Mouse (Mus musculus) embryonic facial prominence, embryonic 12.5 days (tissue): Measurements from ENCODE around the gene Krcc1. TPM values are rescaled to one million over a fixed set of nuclear protein-coding genes. Genes with fewer than 3 reads are reported as not detected.
"Not testable (repeated sequence)": the region's sequence is repeated elsewhere in the genome, so short reads cannot be mapped to it uniquely, and the experiment has no call there.

ENCODE experiments used
- ATAC-seq: fragments of 200-750 bp; cut with Nextera tagmentation; 2 replicates; pipeline ENCODE4 v1.8.0; 2017; ENCODE audit not compliant: insufficient number of reproducible peaks, insufficient read depth, low FRiP score, low TSS enrichment
- H3K27ac ChIP-seq: fragments of 300-500 bp; sonication (generic); 2 replicates; pipeline ENCODE4 v1.5.1; 2016; ENCODE audit warnings: mild to moderate bottlenecking
- H3K27me3 ChIP-seq: fragments of 300-500 bp; sonication (generic); 2 replicates; pipeline ENCODE4 v1.6.1; 2016; ENCODE audit warnings: mild to moderate bottlenecking, moderate library complexity
- H3K36me3 ChIP-seq: fragments of 300-500 bp; sonication (generic); 2 replicates; pipeline ENCODE4 v1.6.1; 2016; ENCODE audit warnings: mild to moderate bottlenecking
- H3K4me1 ChIP-seq: fragments of 300-500 bp; sonication (generic); 2 replicates; pipeline ENCODE4 v1.6.1; 2016
- H3K4me2 ChIP-seq: fragments of 300-500 bp; sonication (generic); replicated peaks from 2 replicates; pipeline ENCODE4 v1.6.1; 2016; ENCODE audit warnings: mild to moderate bottlenecking, moderate library complexity
- H3K4me3 ChIP-seq: fragments of 300-500 bp; sonication (generic); 2 replicates; pipeline ENCODE4 v1.5.1; 2016; ENCODE audit warnings: mild to moderate bottlenecking
- H3K9ac ChIP-seq: fragments of 300-500 bp; sonication (generic); 2 replicates; pipeline ENCODE4 v1.6.1; 2016; ENCODE audit warnings: mild to moderate bottlenecking, moderate library complexity
- H3K9me3 ChIP-seq: fragments of 300-500 bp; sonication (generic); 2 replicates; pipeline ENCODE4 v1.6.1; 2016; ENCODE audit warnings: mild to moderate bottlenecking, moderate library complexity
- WGBS: fragments of 180-500 bp; shearing (Covaris S2); methylation state at CpG from one replicate; pipeline ENCODE4 v1.1.7; 2016; 5-methylcytosine and 5-hydroxymethylcytosine counted together
- polyA plus RNA-seq: library from polyadenylated mRNA; unstranded; fragments of >200 nt; fragmentation: Nextera tagmentation; extraction: Ambion mirVana; gene quantifications from 2 replicates; pipeline ENCODE4 v1.2.1, GENCODE M21; 2016

Krcc1 gene
- polyA plus RNA-seq, 1 experiment from 2014 or later: 37.3 TPM

DNA sequence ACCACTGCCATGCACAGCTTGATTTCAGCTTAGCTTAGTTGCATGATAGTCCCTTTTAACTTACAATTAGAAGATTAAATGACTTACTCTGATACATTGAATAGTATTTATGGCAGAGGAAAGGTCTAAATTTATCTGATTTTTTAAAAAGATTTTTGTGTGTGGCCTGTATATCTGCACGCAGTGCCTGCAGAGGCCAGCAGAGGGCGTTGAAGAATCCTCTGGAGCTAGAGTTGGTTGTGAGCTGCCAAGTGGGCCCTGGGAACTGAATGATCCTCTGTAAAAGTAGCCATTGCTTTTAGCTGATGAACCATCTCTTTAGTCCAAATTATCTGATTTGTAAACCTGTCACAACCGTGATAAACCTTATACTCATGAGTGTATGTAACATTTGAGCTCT is 27.3 kb downstream of the Krcc1 start:
- 41% methylated on average over 3 of the region's 3 CpGs for WGBS
- H3K9ac ChIP-seq: no peak overlapping the region
- no peak for ATAC-seq

DNA sequence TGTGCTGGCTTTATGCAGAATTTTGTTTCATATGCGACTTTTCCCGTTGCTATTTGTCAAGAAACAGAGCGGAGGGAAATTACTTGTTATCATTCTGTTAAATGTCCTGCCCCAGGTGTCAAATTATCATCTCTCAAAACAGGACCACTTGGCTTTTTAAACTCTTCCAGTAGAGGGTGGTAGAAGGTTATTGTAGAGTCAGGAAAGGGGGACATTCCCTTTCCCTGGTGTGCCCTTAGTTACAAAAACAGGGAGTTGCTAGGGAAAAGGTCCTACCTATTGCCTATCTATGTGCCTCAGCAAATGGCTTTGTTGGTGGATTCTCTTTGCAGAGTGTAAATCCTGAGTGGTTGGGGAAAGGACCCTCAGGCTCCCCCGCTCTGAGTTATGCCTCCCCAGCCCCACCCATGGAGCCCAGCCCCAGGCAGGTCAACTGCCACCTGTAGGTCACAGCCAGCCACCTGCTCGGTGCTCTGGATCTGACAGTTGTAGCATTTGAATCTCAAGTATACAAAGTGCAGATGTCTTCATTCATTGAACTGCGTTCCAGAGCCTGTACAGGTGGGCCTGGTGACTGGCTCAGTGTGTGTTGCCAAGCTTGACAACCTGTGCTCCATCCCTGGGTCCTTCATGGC is 30.7 kb downstream of the Krcc1 start:
- no peak overlapping the region for H3K4me2 ChIP-seq
- WGBS: 54% methylated on average over 6 of the region's 6 CpGs
- no peak overlapping the region for H3K9ac ChIP-seq

More for the DNA sequence above, 27.3 kb downstream of the Krcc1 start:
- H3K27me3 ChIP-seq: no peaks in the 10 kb centered on the region
- H3K27ac ChIP-seq: no peak overlapping the region
- no peak overlapping the region for H3K4me3 ChIP-seq
- H3K36me3 ChIP-seq: no peaks in the 10 kb centered on the region
- no peak overlapping the region for H3K4me2 ChIP-seq
- no peaks in the 10 kb centered on the region for H3K4me1 ChIP-seq
- H3K9me3 ChIP-seq: no peaks in the 10 kb centered on the region

DNA sequence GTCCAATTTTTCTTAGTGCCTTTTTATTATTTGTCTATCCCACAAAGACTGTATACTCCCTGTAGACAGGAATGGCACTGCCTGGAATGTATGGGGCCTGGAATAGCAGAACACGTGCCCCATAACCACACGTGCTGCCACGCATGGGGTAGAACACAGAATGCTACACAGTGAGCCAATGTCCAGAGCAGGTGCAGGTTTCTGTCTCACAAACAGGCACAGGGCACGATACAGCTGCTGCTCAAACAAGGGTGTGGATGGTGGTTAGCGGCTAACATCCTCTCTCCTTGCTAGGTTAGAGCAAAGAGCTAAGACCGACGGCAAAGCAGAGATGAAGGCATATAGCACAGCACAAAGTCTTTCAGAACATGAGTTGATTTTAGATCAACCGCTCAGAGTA is 36.0 kb downstream of the Krcc1 start:
- ATAC-seq: no peak
- H3K4me2 ChIP-seq: no peak overlapping the region
- WGBS: 87% methylated on average over 8 of the region's 8 CpGs

More for the DNA sequence above, 30.7 kb downstream of the Krcc1 start:
- Histone ChIP-seq H3K4me1 (no peaks in the 10 kb centered on the region), H3K27ac (no peak overlapping the region), H3K36me3 (no peaks in the 10 kb centered on the region), H3K9me3 (no peaks in the 10 kb centered on the region), H3K4me3 (no peak overlapping the region), H3K27me3 (no peaks in the 10 kb centered on the region)
- no peak for ATAC-seq

DNA sequence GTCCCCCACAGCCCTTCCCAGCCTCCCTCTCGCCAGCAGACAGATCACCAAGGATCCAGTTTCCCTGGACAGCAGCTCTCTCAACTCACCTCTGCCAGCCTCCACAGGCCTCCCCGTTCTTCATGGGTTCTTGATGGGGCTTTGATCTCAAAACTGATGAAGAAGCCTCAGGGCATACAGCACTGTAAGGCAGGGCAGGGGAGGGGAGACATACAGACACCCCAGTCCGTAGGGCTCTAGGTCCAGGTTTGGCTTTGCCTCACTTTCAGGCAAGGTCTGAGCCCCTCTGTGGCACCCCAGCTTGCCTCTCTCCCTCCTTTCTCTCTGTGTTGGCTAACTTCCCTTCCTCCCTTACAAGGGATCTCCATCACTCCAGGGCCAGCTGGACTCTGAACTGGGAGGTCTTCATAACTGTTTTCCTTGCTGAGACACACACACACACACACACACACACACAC is 50.4 kb downstream of the Krcc1 start, which contains the start of gene Smyd1:
TSS of gene Smyd1 (minus strand) at position 408 of the 458 bp plus-strand sequence.
- 67% methylated on average over 3 of the region's 3 CpGs for WGBS
- H3K27ac ChIP-seq: no peak within 1 kb of the TSS
- ATAC-seq: no peak
- H3K36me3 ChIP-seq: no peaks in the 10 kb centered on the region
- H3K4me3 ChIP-seq: no peak within 1 kb of the TSS
- no peaks in the 10 kb centered on the region for H3K4me1 ChIP-seq
- no peak within 1 kb of the TSS for H3K9ac ChIP-seq
- no peak within 1 kb of the TSS for H3K4me2 ChIP-seq
- H3K27me3 ChIP-seq: no peaks in the 10 kb centered on the region
- H3K9me3 ChIP-seq: no peaks in the 10 kb centered on the region

More for the DNA sequence above, 36.0 kb downstream of the Krcc1 start:
- Histone ChIP-seq H3K27ac (no peak overlapping the region), H3K9me3 (no peaks in the 10 kb centered on the region), H3K9ac (no peak overlapping the region), H3K36me3 (no peaks in the 10 kb centered on the region), H3K27me3 (no peaks in the 10 kb centered on the region), H3K4me1 (no peaks in the 10 kb centered on the region), H3K4me3 (no peak overlapping the region)

DNA sequence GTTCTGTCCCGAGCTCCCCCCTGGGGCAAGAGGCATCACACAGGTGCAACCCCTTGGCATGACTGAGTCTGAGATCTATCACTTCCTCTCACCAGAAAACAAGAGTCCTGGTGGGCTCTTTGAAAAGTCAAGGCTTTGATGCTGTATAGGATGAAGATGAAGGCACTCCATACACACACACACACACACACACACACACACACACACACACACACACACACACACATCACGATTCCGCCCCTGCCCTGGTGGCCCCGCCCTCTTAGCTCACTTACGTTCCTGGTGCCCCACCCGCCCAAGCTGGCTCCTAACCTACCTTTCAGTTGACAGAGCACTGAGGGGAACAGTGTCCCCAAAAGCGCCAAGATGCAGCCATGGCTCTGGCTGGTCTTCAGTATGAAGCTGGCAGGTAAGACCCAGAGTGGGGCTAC is 51.0 kb downstream of the Krcc1 start, which contains the start of gene Cd8b1:
TSS of gene Cd8b1 (plus strand) at position 298 of the 431 bp plus-strand sequence.
- WGBS: 85% methylated on average over 7 of the region's 7 CpGs
- no peak within 1 kb of the TSS for H3K9ac ChIP-seq

DNA sequence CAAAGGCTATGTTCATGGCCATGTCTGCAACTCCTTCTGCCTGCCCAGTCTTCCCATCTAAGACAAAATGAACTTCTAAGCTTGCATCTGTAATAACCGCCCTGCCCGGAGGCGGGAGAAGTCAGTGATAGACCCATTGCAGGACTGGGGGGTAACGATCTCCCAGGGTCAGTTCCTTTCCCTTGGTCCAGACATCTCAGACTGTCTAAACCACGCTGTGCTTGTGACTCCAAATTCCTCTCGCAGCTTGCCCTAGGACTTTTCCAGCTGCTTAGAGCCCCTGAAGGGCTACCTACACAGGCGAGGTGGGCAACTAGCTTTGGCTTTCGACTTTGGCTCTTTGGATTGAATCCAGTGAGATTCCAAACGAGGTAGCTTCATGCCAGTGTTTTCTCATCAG is 53.3 kb downstream of the Krcc1 start:
- no peak for ATAC-seq
- Histone ChIP-seq H3K4me2 (no peak overlapping the region), H3K27ac (no peak overlapping the region), H3K36me3 (no peaks in the 10 kb centered on the region), H3K9ac (no peak overlapping the region), H3K27me3 (no peaks in the 10 kb centered on the region), H3K4me1 (no peaks in the 10 kb centered on the region), H3K9me3 (no peaks in the 10 kb centered on the region), H3K4me3 (no peak overlapping the region)
- 85% methylated on average over 9 of the region's 9 CpGs for WGBS

More for the DNA sequence above, 51.0 kb downstream of the Krcc1 start, which contains the start of gene Cd8b1:
- Histone ChIP-seq H3K9me3 (no peaks in the 10 kb centered on the region), H3K27ac (no peak within 1 kb of the TSS), H3K4me1 (no peaks in the 10 kb centered on the region), H3K4me3 (no peak within 1 kb of the TSS), H3K4me2 (no peak within 1 kb of the TSS), H3K27me3 (no peaks in the 10 kb centered on the region), H3K36me3 (no peaks in the 10 kb centered on the region)
- no peak for ATAC-seq

DNA sequence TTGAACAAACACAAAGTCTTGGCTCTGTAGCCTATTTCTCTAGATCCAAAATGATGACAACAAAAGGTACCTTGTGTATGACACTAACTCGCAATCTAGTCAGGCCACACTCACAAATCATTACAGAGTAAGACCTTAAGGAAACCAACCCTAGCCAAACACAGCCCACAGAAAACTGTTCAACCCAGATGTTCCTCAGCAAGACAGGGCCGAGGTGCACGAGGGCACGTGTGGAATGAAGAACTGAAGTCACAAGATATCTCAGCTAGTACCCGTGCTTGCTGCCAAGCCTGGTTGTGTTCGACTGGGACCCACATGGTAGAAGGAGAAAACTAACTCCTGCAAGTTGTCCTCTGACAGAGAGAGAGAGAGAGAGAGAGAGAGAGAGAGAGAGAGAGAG is 58.4 kb downstream of the Krcc1 start:
- no peaks in the 10 kb centered on the region for H3K36me3 ChIP-seq
- H3K27ac ChIP-seq: no peak overlapping the region
- H3K4me2 ChIP-seq: no peak overlapping the region
- H3K9me3 ChIP-seq: no peaks in the 10 kb centered on the region
- ATAC-seq: no peak
- no peaks in the 10 kb centered on the region for H3K27me3 ChIP-seq
- no peaks in the 10 kb centered on the region for H3K4me1 ChIP-seq
- 87% methylated on average over 6 of the region's 6 CpGs for WGBS
- no peak overlapping the region for H3K4me3 ChIP-seq
- H3K9ac ChIP-seq: no peak overlapping the region

DNA sequence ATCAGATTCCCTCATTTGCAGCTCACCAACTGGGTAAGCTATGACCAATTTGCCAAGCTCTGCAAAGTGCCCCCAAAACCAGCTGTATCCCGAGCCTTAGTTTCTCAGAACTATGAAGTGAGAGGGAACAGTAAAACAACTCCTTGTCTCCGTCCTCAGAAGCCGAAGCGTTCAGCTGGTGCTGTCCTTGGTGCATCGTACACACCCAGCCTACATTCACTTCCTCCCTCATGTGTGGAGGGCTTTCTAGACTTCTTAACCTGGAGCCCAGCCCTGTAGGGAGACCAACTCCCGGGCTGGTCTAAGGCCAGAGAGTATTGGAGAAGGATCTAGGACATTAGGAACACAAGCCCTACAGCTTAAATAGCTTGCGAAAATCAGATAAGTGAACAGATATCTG is 59.0 kb downstream of the Krcc1 start:
- ATAC-seq: no peak
- Histone ChIP-seq H3K4me2 (no peak overlapping the region), H3K9me3 (no peaks in the 10 kb centered on the region), H3K4me3 (no peak overlapping the region), H3K9ac (no peak overlapping the region), H3K27me3 (no peaks in the 10 kb centered on the region), H3K27ac (no peak overlapping the region), H3K4me1 (no peaks in the 10 kb centered on the region), H3K36me3 (no peaks in the 10 kb centered on the region)
- WGBS: 82% methylated on average over 7 of the region's 7 CpGs

DNA sequence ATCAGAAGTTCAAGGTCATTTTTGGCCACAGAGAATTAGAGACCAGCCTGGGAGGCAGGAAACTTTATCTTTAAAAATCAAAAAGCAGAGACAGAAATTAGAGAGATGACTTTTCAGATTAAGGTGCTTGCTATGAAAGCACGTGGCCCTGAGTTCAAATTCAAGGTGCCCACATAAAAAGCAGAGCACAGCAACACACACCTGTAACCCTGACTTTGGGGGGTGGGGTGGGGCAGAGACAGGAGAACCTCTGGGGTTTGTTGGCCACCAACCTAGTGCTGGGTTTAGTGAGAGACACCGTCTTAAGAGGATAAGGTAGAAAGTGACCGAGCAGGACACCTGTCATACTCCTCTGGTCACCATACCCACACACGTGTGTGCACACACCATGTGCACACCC is 60.0 kb downstream of the Krcc1 start:
- not testable (repeated sequence) for H3K4me1 ChIP-seq, ATAC-seq, H3K9ac ChIP-seq, H3K27me3 ChIP-seq, H3K36me3 ChIP-seq, H3K4me2 ChIP-seq, H3K27ac ChIP-seq, H3K9me3 ChIP-seq, H3K4me3 ChIP-seq
- WGBS: 89% methylated on average over 2 of the region's 4 CpGs

DNA sequence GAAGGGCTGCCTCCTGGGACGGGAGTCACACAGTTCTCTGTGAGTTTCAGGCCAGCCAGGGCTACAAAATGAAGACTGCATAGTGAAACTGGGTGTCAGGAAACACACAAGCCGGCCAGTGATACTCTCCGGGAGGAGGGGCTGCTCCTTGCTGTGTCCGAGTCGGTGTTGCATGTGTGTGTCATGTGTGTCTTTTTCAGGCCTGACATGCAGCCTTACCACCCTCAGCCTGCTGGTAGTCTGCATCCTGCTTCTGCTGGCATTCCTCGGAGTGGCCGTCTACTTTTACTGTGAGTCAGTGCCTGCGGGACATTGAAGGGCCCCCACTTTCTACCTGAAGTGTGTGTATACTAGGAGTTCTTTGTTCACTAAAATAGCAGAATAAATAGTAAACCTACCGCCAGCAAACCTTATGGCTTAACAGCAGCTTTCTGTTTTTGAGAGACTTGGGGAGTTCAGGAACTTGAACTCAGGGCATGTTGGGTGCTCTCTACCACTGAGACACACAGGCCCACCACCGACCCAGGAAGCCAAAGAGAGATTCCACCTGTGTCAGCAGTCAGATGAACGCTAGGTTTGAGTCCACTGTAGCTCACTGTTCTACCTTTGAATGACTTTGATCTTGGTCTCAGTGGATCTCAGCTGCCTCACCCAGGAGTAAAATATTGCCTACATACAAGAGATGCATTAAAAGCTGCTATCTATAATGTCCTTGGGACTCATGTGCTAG is 60.9 kb downstream of the Krcc1 start:
- no peak overlapping the region for H3K4me3 ChIP-seq
- H3K4me2 ChIP-seq: no peak overlapping the region
- WGBS: 82% methylated on average over 11 of the region's 11 CpGs
- no peaks in the 10 kb centered on the region for H3K27me3 ChIP-seq
- no peak overlapping the region for H3K9ac ChIP-seq
- no peaks in the 10 kb centered on the region for H3K9me3 ChIP-seq
- H3K36me3 ChIP-seq: no peaks in the 10 kb centered on the region
- ATAC-seq: no peak
- H3K4me1 ChIP-seq: no peaks in the 10 kb centered on the region
- H3K27ac ChIP-seq: no peak overlapping the region

DNA sequence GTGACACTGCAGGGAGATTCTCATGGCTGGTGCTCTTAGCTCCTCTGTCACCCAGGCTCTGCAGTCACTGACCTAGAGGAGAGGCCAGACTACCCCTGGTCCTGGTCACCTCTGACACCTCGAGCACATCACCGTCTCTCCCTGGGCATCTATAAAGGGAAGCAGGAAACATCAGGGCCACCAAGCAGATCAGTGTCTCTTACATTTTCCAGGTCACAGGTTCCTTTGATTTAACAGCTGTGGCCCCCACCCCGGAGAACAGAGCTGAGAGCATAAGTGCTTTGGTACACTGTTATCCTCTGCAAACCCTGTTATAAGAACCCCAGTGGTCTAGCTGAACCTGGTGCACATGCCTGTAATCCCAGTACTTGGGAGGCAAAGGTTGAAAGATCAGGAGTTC is 61.6 kb downstream of the Krcc1 start:
- no peak overlapping the region for H3K27ac ChIP-seq
- no peaks in the 10 kb centered on the region for H3K27me3 ChIP-seq
- 78% methylated on average over 3 of the region's 3 CpGs for WGBS
- no peak overlapping the region for H3K4me2 ChIP-seq
- no peak for ATAC-seq
- no peaks in the 10 kb centered on the region for H3K36me3 ChIP-seq
- H3K9me3 ChIP-seq: no peaks in the 10 kb centered on the region
- H3K9ac ChIP-seq: no peak overlapping the region
- H3K4me3 ChIP-seq: no peak overlapping the region
- no peaks in the 10 kb centered on the region for H3K4me1 ChIP-seq
